Mouse (Mus musculus) spleen, adult 2 months (tissue): ENCODE measurements at regions not wholly inside any gene's neighbourhood (a gene's known extent, or its start where the extent isn't known, plus 50 kb on each side); places are given as distances from the start of the nearest gene placed in this dataset.

Experiments used
- CTCF ChIP-seq: fragments of 200-500 bp; IDR thresholded peaks from 2 replicates; pipeline ENCODE4 v1.5.1; 2011; ENCODE audit warnings: mild to moderate bottlenecking, inconsistent platforms; ENCODE audit not compliant: insufficient read depth, insufficient read length, insufficient replicate concordance; ENCODE audit errors: extremely low read depth
- POLR2A ChIP-seq: fragments of 200-500 bp; IDR thresholded peaks from 2 replicates; pipeline ENCODE4 v1.6.1; 2011; ENCODE audit warnings: low read depth, low read length, inconsistent platforms

GRCm38 (mm10) chr8:126772194-126772593 lies 173.4 kb downstream of the Tomm20 start:
- TF ChIP-seq POLR2A (no peak), CTCF (no peak)
